Mouse (Mus musculus) kidney, postnatal 4 days (tissue): Measurements from ENCODE around the gene Serpine1.
A peak's percentile ranks its signal among the peaks of the same experiment; 100 is the strongest.
"Not testable (repeated sequence)": the region's sequence is repeated elsewhere in the genome, so short reads cannot be mapped to it uniquely, and the experiment has no call there.

Experiments
- DNase-seq, 2 experiments: peaks; one replicate each; pipeline ENCODE4 v3.0.0; 2021; ENCODE audit warnings: mixed read lengths in 2 of 2

Gene Serpine1

GRCm38 (mm10) chr5:137072079-137072960 is at the start of gene Serpine1:
Serpine1 (minus strand) TSS chr5:137072268.
- peak; percentile 82 to 90 for DNase-seq

DNA sequence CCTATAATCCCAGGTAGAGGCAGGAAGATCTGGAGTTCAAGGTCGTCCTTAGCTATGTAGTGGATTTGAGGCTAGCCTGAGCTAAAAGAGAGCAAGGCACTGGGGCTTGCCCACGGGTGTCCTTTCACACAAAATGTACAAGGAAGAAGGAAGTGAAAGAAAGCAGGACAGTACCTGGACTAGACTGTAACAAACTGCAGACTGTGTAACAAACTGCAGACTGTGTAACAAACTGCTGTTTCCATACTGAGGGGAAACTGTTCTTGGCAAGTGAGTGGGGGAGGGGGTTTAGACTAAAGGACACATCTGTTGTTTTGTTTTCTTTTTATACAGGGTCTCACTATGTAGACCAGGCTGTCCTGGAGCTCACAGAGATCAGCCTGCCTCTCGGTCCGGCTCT is 49.2 kb upstream of the Serpine1 start:
- DNase-seq: no peak

- DNase-seq: no peak
Observed at GRCm38 (mm10) chr5:137118878-137119277, 46.8 kb upstream of the Serpine1 start.

DNA sequence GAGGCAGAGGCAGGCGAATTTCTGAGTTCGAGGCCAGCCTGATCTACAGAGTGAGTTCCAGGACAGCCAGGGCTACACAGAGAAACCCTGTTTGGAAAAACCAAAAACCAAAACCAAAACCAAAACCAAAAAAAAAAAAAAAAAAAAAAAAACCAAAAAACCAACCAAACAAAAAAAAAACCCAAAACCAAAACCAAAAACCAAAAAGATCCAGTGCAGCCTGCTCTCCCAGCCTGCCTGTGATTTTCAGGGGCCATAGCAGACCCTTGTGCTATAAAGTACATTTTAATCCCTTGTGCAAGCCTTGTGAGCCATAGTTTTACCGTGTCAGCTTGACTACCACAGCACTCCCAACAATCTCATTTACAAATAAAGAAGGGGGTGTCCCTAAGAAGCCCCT is 45.9 kb upstream of the Serpine1 start:
- not testable (repeated sequence) for DNase-seq

- no peak for DNase-seq
Observed at GRCm38 (mm10) chr5:137116987-137117386, 44.9 kb upstream of the Serpine1 start.

GRCm38 (mm10) chr5:137115866-137116847 is 44.1 kb upstream of the Serpine1 start, which contains the start of gene Trim56:
Trim56 (minus strand) TSS chr5:137116209.
- DNase-seq: peak; percentile 77 to 87

DNA sequence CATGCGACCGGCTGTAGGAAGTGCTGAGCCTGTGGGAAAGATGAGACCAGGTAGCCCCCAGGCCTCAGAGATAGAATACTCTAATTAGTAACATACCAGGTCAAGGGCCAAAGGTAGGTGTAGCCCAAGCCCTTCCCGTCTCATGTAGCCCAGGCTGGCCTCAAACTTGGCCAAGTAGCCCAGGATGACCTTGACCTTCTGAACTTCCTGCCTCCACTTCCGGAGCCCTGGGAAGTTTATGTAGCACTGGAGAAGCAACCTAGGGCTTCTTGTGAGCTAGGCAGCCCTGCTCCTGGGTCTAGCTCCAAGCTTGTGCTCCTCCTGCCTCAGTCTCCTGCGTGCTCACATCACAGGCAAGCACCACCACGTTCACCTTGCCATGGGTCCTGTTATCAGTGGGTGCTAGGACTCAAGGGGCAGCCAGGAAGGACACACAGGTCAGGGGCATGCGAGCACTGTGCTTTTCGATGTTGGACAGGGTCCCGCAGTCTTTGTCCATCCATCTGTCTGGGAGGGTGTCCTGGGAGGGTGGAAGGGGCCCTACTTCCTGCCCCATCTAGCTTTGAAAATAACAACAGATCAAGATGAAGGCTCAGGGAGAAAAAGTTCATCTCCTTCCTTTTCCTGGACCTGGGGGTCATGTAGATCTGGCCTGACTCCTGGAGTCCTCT is 43.0 kb upstream of the Serpine1 start:
- no peak for DNase-seq

GRCm38 (mm10) chr5:137111542-137112408 is 39.7 kb upstream of the Serpine1 start:
- DNase-seq: no peak

DNA sequence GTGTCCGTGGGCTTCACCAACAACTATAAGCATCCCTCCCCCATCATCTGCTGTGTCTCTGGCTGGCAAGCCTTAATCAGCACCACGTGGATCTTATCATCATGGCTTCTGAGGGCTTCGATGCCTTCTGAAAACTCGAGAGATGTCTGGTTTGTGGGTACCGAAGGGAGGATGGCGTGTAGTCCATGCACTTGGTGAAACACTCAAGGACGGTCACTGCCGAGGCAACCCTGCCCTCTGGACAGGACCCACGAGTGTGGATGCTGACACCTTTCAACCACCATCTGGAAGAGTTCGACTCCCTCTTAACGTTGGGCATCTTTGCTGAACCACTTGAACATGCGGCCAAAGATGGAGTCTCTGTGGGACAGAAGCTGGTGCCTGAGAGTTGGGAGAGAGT is 38.8 kb upstream of the Serpine1 start:
- no peak for DNase-seq

GRCm38 (mm10) chr5:137109941-137110593 is 38.0 kb upstream of the Serpine1 start:
- peak; percentile 52 to 70 for DNase-seq

DNA sequence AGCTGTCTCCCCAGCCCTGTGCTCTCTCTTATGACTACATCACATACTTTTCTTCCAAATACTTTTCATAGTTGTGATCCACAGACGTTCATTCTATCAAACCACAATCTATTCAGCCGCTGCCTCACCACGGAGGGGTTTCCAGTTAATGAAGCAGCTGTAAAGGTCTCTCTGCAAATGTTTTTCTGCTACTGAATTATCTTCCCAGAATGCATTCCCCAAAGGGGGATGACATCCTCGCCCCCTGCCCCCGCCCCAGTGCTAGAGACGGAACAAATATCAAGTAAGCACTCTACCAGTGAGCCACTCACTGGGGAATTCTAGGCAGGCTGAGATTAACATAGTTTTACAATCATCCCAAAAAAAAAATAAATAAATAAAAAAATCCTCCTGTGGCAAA is 36.0 kb upstream of the Serpine1 start:
- no peak for DNase-seq

DNA sequence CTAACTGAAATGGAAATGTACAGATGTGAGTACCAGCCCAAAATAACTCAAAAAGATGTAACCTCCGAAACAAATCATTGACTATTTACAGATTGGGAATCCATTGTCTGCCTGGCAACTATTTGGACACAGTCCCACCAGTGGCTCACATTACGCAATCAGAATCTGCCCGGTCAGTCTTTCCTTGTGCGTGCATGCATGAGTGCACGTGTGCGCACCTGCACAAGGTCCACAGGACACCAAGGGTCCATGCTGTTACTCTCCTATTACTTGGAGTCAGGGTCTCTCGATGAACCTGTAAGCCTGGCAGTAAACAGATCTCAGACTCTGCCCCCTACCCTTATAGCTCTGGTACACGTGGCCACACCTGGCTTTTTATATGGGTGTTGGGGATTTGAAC is 35.6 kb upstream of the Serpine1 start:
- DNase-seq: peak in 1 of 2 experiments; percentile 53

DNA sequence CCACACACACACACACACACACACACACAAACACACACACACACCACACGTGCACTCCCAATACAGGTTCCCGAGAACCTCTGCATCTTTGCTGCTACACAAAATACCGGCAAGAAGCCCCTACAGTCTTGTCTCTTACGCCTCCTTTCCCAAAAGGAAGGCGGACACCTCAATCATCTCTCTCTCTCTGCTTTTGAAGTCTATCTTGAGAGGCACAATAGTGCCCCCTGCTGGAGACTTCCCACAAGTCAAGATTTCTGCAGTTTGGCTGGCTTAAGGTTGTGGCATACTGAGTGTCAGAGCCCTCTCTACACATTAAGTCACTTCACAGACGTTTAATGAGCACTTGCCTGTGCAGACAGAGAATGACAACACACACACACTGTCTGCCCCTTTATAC is 35.0 kb upstream of the Serpine1 start:
- DNase-seq: peak; percentile 88 to 90

DNA sequence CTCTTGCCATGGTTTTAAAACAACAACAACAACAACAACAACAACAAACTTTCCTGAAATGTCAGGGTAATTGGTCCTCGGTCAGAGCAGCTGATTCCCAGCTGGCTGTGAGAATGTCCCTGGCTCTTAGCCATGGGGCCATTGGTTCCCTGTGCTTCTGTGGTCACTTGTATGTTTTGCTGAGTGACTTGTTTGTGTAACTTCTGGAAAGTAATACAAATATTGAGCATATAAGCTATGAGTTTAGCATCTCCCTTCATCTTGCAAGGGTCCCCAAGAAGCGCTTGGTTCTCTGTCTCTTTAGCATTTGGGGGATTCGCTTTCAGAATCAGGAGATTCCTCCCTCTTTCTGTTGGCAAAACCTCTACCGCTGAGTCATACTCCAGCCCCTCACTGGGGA is 34.4 kb upstream of the Serpine1 start:
- peak; percentile 57 to 62 for DNase-seq

DNA sequence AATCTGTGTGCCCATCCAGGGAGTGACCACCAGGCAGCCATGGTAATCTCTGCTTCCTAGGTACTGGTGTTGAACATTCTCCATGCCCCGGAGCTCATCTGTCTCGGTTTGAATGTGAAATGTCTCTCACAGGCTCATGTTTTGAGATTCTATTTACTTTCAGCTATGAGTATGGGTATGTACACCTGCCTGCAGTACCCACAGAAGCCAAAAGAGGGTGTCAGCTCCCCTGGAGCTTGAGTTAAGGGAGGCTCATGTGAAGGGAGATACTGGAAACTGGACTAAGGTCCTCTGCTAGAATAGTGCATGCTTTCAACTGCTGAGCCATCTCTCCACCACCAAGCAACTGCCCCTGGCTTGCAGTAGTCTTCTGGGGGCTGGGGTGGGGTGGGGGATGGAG is 31.9 kb upstream of the Serpine1 start:
- DNase-seq: no peak

GRCm38 (mm10) chr5:137102575-137103522 is 30.8 kb upstream of the Serpine1 start:
- DNase-seq: peak in 1 of 2 experiments; percentile 51

DNA sequence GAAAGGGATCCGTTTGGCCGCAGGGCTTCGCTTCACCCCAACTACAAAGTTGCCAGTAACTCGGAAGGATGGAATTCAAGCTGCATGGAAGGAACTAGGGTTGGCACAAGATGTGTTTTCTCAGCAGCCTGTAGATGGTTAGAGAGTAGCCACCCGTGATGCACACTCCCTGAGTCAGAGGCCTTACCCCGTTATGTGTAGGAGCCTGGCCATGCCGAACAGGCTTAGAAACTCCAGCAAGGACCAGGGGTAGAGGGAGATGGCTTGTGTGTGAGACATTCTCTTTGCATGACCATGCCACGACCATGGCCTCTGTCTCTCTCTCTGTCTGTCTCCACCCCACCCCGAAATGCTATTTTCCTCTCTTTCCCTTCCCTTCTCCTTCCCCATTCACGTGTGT is 30.0 kb upstream of the Serpine1 start:
- DNase-seq: no peak

GRCm38 (mm10) chr5:137100660-137101059 is 28.6 kb upstream of the Serpine1 start:
- no peak for DNase-seq

- DNase-seq: no peak
Observed at GRCm38 (mm10) chr5:137098418-137098817, 26.4 kb upstream of the Serpine1 start.

DNA sequence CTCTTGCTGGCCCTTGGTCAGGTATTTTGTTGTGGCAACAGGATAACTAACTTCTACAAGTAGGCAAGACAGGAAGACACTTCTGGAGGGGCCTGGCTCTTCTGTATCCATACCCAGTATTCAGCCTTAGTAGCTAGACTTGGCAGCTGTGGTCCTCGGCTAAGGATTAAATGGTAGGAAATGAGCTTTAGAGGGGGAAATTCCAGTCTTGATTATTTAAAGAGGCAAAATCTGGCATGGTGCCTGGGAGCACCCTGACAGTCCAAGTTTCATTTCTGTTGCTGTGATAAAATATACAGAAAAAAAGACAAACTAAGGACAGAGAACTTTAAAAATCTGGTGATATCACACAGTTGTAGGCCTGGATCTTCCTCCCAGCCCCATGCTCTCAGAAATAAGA is 24.0 kb upstream of the Serpine1 start:
- peak; percentile 66 to 71 for DNase-seq
